Mouse (Mus musculus) E14TG2a.4 (cell line): ENCODE data around the gene Tppp.

Source experiments
- H3K27me3 ChIP-seq: 2 replicates; pipeline ENCODE4 v1.6.1; 2014; ENCODE audit warnings: low read length, control low read depth; ENCODE audit not compliant: insufficient read depth
- H3K36me3 ChIP-seq: 2 replicates; pipeline ENCODE4 v1.6.1; 2014; ENCODE audit warnings: low read length, control low read depth; ENCODE audit not compliant: insufficient read depth
- H3K4me1 ChIP-seq: replicated peaks from 2 replicates; pipeline ENCODE4 v1.6.1; 2014; ENCODE audit warnings: low read depth, low read length, control low read depth
- H3K4me3 ChIP-seq: replicated peaks from 2 replicates; pipeline ENCODE4 v1.5.1; 2014; ENCODE audit warnings: mild to moderate bottlenecking, low read length
- H3K9me3 ChIP-seq: 2 replicates; pipeline ENCODE4 v1.6.1; 2014; ENCODE audit warnings: low read length, control low read depth
- CTCF ChIP-seq: conservative IDR thresholded peaks from 2 replicates; pipeline ENCODE4 v1.5.1; 2014; ENCODE audit warnings: low read length
- NANOG ChIP-seq: IDR thresholded peaks from 2 replicates; pipeline ENCODE4 v1.6.1; 2014; ENCODE audit warnings: borderline replicate concordance, low read length, mixed read lengths
- POU5F1 ChIP-seq: IDR thresholded peaks from 2 replicates; pipeline ENCODE4 v1.6.1; 2014; ENCODE audit warnings: low read length, borderline replicate concordance

Gene Tppp

GRCm38 (mm10) chr13:74031133-74031532, 21.9 kb downstream of the Tppp start:
- H3K9me3 ChIP-seq, result no peaks in the 10 kb centered on the region
- no peaks in the 10 kb centered on the region for H3K27me3 ChIP-seq
- no peak for TF ChIP-seq NANOG
- TF ChIP-seq POU5F1, result no peak
- no peak for TF ChIP-seq CTCF

GRCm38 (mm10) chr13:74034756-74035155, 25.5 kb downstream of the Tppp start:
- no peaks in the 10 kb centered on the region for H3K4me1 ChIP-seq
- H3K27me3 ChIP-seq, result no peaks in the 10 kb centered on the region
- H3K9me3 ChIP-seq, result no peaks in the 10 kb centered on the region
- no peak overlapping the region for H3K4me3 ChIP-seq
- TF ChIP-seq POU5F1 (no peak), NANOG (no peak), CTCF (no peak)
- H3K36me3 ChIP-seq, result peaks cover 50% of the 10 kb centered on the region

More at GRCm38 (mm10) chr13:74031133-74031532, 21.9 kb downstream of the Tppp start:
- no peaks in the 10 kb centered on the region for H3K4me1 ChIP-seq
- H3K4me3 ChIP-seq, result no peak overlapping the region
- H3K36me3 ChIP-seq, result peaks cover 20% of the 10 kb centered on the region

GRCm38 (mm10) chr13:74035776-74036175, 26.6 kb downstream of the Tppp start:
- no peak for TF ChIP-seq POU5F1
- no peak for TF ChIP-seq NANOG
- no peak for TF ChIP-seq CTCF
- Histone ChIP-seq H3K27me3 (no peaks in the 10 kb centered on the region), H3K4me1 (no peaks in the 10 kb centered on the region), H3K9me3 (no peaks in the 10 kb centered on the region), H3K4me3 (no peak overlapping the region), H3K36me3 (peaks cover 60% of the 10 kb centered on the region)

GRCm38 (mm10) chr13:74039926-74040325, 30.7 kb downstream of the Tppp start:
- H3K9me3 ChIP-seq, result no peaks in the 10 kb centered on the region

GRCm38 (mm10) chr13:74056194-74056593, 47.0 kb downstream of the Tppp start:
- no peaks in the 10 kb centered on the region for H3K27me3 ChIP-seq
- H3K4me1 ChIP-seq, result peaks cover 3% of the 10 kb centered on the region
- no peak overlapping the region for H3K4me3 ChIP-seq
- TF ChIP-seq POU5F1, result no peak
- H3K9me3 ChIP-seq, result no peaks in the 10 kb centered on the region
- H3K36me3 ChIP-seq, result peaks cover 48% of the 10 kb centered on the region

More at GRCm38 (mm10) chr13:74039926-74040325, 30.7 kb downstream of the Tppp start:
- no peaks in the 10 kb centered on the region for H3K27me3 ChIP-seq
- no peaks in the 10 kb centered on the region for H3K4me1 ChIP-seq
- peaks cover 68% of the 10 kb centered on the region for H3K36me3 ChIP-seq
- no peak overlapping the region for H3K4me3 ChIP-seq
- no peak for TF ChIP-seq POU5F1
- no peak for TF ChIP-seq NANOG
- no peak for TF ChIP-seq CTCF

GRCm38 (mm10) chr13:74058081-74058480, 48.9 kb downstream of the Tppp start:
- Histone ChIP-seq H3K27me3 (no peaks in the 10 kb centered on the region), H3K36me3 (peaks cover 30% of the 10 kb centered on the region), H3K4me3 (no peak overlapping the region), H3K9me3 (no peaks in the 10 kb centered on the region), H3K4me1 (peaks cover 9% of the 10 kb centered on the region)
- TF ChIP-seq NANOG (no peak), CTCF (no peak), POU5F1 (no peak)

- Histone ChIP-seq H3K27me3 (no peaks in the 10 kb centered on the region; the same call in 1 of the 2 replicates), H3K36me3 (peaks cover 14% of the 10 kb centered on the region), H3K9me3 (no peaks in the 10 kb centered on the region), H3K4me3 (peak within 1 kb of the TSS; percentile 96), H3K4me1 (peaks cover 9% of the 10 kb centered on the region)
- TF ChIP-seq CTCF (no peak), POU5F1 (no peak), NANOG (no peak)
Observed at GRCm38 (mm10) chr13:74061613-74062377, 52.6 kb downstream of the Tppp start, which contains the start of gene Cep72. TSS of gene Cep72 (minus strand) at chr13:74062299.

- H3K4me1 ChIP-seq, result peaks cover 9% of the 10 kb centered on the region
- peaks cover 7% of the 10 kb centered on the region for H3K36me3 ChIP-seq
- TF ChIP-seq POU5F1, result no peak
- TF ChIP-seq NANOG, result no peak
- no peak for TF ChIP-seq CTCF
- no peaks in the 10 kb centered on the region; the same call in 1 of the 2 replicates for H3K27me3 ChIP-seq
- no peaks in the 10 kb centered on the region for H3K9me3 ChIP-seq
- peak overlapping the region; percentile 96 for H3K4me3 ChIP-seq
Observed at GRCm38 (mm10) chr13:74062378-74063128, 53.3 kb downstream of the Tppp start.
